Mouse (Mus musculus) left cerebral cortex, adult 2 months (tissue): ENCODE results near the gene Smo. TPM values are rescaled to one million over a fixed set of nuclear protein-coding genes. Genes with fewer than 3 reads are reported as not detected.
A peak's percentile ranks its signal among the peaks of the same experiment; 100 is the strongest.

Source experiments
- DNase-seq, 2 experiments: peaks; one replicate each; pipeline ENCODE4 v3.0.0; 2021 to 2022; ENCODE audit warnings: low spot score in 2 of 2, mixed read lengths in 1 of 2; ENCODE audit errors: extremely low spot score in 1 of 2
- H3K27ac ChIP-seq: fragments of 200-600 bp; 2 replicates; pipeline ENCODE4 v1.8.1; 2022
- H3K4me3 ChIP-seq: fragments of 200-600 bp; 2 replicates; pipeline ENCODE4 v1.8.1; 2022
- CTCF ChIP-seq: fragments of 200-600 bp; IDR thresholded peaks from 2 replicates; pipeline ENCODE4 v1.8.1; 2022; ENCODE audit warnings: antibody characterized with exemption, mild to moderate bottlenecking, moderate library complexity
- intact Hi-C: fragments of 180-260 bp; cut with DNase I; formaldehyde crosslinking; loops from one replicate; pipeline ENCODE4 v1.15.1; 2025
- long read RNA-seq, 2 experiments: library from polyadenylated mRNA; stranded (forward); transcript quantifications; one replicate each; pipeline ENCODE4 v2.0.0; 2021; ENCODE audit warnings: borderline mapping rate in 2 of 2
- total RNA-seq, 2 experiments: library from RNA; stranded (reverse); gene quantifications; 2 replicates each; pipeline ENCODE4 v1.2.3; 2021

Gene Smo
- 1 to 10 TPM; 9.0 to 9.2 TPM for total RNA-seq
- long read RNA-seq, experiment 1, transcript Smo-201 (12 exons, 3,779 nt), result major isoform, 11 of 15 reads
- long read RNA-seq, experiment 1, partial matches to known transcripts, result 2 of 15 reads
- long read RNA-seq, experiment 1, other reads (novel, unspliced or antisense), result 2 of 15 reads
- long read RNA-seq, experiment 2, transcript Smo-201 (12 exons, 3,779 nt), result major isoform, 24 of 33 reads
- long read RNA-seq, experiment 2, partial matches to known transcripts, result 1 of 33 reads
- long read RNA-seq, experiment 2, other reads (novel, unspliced or antisense), result 8 of 33 reads

DNA sequence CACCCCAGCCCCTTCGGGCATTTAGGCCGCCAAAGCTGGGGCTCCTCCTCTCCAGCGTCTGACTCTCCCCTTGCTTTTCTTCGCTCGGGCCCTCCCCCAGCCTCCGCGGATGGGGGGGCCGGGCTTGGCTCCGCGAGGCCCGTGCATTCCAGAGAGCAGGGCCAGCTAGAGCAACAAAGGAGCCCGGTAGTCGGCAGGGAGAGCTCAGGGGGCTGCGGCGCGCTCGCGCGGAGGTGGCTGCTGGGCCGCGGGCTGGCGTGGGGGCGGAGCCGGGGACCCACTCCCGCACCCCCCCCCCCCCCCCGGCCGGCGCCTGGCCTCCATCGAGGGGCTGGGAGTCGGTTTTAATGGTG is at the start of gene Smo:
Gene Smo (plus strand): TSS at position 168 of the 353 bp plus-strand sequence.
- Histone ChIP-seq H3K4me3 (peak within 1 kb of the TSS; percentile 65), H3K27ac (peak within 1 kb of the TSS; percentile 53)
- intact Hi-C loops, result no loop called here
- DNase-seq, result peak; percentile 38 to 52
- TF ChIP-seq CTCF, result no peak

DNA sequence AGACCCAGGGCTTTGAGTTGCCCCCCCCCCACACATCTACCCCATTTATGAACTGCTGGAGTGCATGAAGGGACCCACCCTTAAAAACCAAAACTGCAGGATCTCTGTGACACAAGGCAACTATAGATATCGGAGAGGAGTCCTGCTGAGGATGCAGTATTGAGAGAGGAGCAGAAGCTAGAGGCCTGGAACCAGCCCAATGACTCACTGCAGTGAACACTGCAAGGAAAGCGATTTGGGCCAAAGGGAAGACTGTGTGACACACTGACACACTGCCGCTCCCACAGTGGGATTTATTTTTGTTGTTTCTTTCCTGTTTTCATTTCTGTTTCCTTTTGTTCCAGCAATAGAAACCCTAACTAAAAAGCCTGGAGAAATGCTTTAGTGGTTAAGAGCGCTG is 49.4 kb upstream of the Smo start:
- Histone ChIP-seq H3K4me3 (no peak overlapping the region), H3K27ac (no peak overlapping the region)
- TF ChIP-seq CTCF, result no peak
- intact Hi-C loops, result no loop called here
- DNase-seq, result no peak

DNA sequence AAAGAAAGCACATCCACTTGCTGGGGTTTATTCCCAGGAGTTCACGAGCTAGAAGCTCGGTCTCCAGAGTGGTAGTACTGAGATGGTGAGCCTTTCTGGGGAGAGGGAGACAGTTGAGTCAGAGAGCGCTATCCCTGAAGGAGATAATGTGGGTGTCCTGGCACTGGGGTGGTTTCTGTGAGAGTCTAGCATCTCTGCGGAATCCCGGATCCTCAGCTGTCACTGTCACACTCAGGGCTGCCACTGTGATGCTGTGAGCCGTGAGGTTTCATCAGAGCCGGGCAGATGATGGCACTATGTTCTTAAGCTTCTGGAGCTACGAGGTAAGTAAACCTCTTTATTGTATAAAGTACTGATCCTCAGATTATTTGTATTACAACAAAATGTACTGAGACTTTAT is 45.8 kb upstream of the Smo start:
- Histone ChIP-seq H3K4me3 (no peak overlapping the region), H3K27ac (no peak overlapping the region)
- intact Hi-C loops, result no loop called here
- TF ChIP-seq CTCF, result no peak
- DNase-seq, result no peak

DNA sequence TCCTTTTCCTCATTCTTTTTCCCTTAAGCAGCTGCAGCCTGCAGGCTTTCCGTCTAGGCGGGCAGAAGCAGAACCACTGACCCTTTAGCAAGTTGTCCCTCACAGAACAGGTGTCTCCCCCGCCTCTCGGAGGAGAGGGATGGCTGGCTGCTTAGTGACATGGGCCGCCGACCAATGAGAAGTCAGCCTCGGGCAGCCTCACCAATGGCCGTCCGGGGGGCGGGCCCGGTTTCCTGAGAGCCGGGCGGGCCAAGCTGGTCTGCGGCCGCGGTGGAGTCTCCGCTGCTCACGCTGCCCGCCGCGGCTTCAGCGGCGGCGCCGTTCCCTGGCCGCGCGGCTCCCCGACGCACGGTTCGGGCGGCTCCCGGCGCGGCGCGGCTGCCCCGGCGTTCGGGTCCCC is 41.4 kb upstream of the Smo start, which contains the start of gene Tspan33:
Gene Tspan33 (plus strand): TSS at position 270 of the 400 bp plus-strand sequence.
- TF ChIP-seq CTCF, result no peak
- peak within 1 kb of the TSS; percentile 53 for H3K27ac ChIP-seq
- peak within 1 kb of the TSS; percentile 89 for H3K4me3 ChIP-seq
- intact Hi-C loops, result no loop called here
- DNase-seq, result peak; percentile 91 to 94

DNA sequence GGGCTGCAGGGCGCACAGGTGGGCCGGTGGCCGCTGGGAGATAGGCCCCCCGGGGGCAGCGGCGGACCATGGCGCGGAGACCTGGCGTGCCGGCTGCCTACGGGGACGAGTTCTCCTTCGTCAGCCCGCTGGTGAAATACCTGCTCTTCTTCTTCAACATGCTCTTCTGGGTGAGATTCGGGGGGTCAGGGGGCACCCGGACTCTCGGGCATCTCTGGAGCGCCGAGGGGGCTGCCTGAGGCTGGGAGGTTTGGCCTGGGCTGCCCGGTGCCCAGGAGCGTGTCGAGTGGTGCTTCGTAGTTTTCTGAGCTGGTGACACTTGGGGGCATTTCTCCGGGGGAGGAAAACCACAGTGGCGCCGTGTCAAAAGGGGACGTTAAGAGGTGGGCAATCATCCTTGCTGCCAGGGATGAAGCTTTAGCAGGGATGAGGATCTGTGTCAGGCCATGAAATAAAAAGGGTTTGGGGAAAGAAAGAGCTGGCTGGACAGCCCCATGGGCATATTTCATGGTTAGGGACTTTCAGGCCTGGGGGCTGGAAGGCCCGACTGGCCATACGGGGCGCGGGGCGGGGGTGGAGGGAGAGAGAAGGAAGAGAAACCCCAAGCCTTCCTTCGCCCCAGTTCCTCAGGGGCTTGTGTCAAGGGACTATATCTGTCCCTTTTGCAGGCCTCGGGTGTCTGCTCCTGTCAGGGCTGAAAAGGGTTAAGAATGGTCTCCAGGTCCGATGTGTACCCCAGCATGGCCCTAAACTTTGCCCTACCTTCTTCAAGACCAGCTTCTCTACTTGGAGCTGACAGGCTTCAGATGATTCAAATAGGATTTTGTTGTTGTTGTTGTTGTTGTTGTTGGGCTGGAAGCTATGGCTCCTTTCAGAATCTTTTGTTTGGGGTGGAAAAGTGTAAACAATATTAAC is 40.7 kb upstream of the Smo start:
- no peak for DNase-seq
- intact Hi-C loops, result no loop called here
- peak overlapping the region; percentile 53 for H3K27ac ChIP-seq
- TF ChIP-seq CTCF, result no peak
- H3K4me3 ChIP-seq, result peak overlapping the region; percentile 89

DNA sequence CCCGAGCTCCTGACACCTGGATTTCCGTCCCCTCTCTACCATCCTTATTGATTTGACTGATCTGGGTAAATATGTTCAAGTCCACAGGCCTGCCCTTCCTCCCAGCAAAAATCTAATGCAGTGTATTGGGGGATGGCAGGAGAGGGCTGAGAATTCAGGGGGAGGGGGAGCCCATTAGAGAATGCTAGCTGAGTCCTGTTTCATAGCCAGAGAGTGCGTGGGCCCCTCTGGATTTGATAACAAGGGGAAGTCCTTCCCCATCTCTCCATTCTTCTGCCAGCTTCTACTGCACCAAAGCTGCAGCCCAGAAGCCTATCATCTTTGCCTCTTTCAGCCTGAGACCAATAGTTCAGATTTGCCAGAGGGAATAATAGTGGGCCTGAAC is 40.0 kb upstream of the Smo start:
- TF ChIP-seq CTCF, result no peak
- Histone ChIP-seq H3K27ac (no peak overlapping the region), H3K4me3 (peak overlapping the region; percentile 89; the same call in 1 of the 2 replicates)
- DNase-seq, result no peak
- intact Hi-C loops, result no loop called here

DNA sequence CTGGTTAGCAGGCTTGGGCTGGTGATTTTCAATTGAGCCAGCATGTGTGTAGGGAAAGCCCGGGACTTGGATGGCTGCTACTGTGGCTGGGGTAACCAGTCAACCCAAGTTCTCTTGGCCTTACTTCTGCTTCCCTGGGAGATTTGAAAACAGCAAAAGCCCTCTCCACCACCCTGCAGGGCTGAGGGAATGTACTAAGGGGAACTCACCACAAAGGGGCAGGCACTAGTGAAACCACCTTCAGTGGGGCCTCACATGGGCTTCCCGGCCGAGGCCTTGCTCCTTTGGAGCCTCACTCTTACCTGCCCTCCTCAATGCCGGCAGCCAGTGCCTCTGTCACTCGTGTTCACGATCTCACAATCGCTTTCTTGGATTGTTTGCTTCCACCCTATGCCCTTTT is 39.3 kb upstream of the Smo start:
- Histone ChIP-seq H3K4me3 (no peak overlapping the region), H3K27ac (no peak overlapping the region)
- intact Hi-C loops, result no loop called here
- TF ChIP-seq CTCF, result no peak
- no peak for DNase-seq

DNA sequence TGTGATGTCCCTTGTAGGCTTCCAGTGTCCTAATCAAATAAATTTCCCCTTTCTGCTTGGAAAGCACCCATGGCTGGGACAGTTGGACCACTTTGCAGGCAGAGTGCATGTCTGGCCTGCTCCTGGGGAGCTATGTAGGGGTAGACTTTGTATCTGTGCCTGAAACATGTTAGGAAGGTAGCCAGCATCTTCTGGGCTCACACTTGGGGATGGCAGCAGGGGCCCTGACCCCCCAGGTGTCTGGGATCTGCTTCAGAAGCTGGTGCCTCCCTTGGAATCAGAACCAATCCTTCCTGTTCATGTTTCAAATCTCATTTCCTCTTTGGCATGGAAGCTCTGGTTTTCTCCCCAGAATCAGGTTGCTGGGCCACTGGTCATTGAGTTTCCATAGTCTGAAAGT is 38.2 kb upstream of the Smo start:
- no peak for TF ChIP-seq CTCF
- H3K4me3 ChIP-seq, result no peak overlapping the region
- no peak overlapping the region for H3K27ac ChIP-seq
- DNase-seq, result no peak
- intact Hi-C loops, result no loop called here

DNA sequence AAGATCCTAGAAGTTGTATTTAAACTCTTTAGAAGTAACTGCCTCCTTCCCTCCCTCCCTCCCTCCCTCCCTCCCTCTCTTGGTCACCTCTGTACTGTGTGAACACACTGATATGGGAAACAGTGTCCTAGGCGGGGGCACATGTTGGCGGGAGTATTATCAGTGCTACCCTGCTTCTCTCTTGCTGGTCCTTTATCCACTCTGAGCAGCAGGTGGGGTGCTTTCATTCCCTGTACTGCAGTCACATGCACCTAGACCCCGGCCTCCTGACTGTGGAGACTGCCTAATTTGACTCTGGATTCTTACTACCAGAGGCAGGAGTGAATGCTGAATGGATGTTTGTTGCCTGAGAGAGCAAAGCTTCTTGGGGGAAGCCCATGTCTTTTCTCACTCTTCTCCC is 37.8 kb upstream of the Smo start:
- Histone ChIP-seq H3K4me3 (no peak overlapping the region), H3K27ac (no peak overlapping the region)
- DNase-seq, result no peak
- no peak for TF ChIP-seq CTCF
- intact Hi-C loops, result no loop called here

DNA sequence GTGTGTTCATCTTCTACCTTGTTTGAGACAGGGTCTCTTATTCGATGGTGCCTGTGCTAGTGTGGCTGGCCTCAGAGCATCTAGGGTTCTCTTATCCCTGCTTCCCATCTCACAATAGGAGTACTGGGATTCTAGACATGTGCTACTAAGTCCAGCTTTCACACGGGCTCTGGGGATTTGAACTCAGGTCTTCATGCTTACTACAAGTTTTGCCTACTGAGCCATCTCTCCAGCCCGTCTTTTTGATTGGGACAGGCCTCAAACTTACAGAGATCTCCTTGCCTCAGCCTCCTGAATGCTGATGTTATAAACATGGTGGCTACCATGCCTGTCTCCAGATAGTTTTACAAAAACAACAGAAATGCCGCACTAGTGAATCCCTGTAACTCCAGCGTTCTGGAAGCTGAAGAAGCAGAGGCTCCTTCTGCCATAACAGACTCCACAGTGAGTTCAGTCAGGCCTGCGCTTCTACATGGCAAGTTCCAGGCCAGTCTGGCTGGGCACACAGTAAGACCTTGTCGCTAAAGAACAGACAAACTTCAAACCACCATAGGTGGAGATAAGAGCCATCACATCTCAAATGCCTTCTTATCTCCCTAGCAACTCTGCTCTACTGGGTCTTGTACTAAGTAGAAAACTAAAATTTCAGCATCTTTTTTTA is 36.1 kb upstream of the Smo start:
- H3K27ac ChIP-seq, result no peak overlapping the region
- intact Hi-C loops, result no loop called here
- no peak overlapping the region for H3K4me3 ChIP-seq
- no peak for TF ChIP-seq CTCF
- no peak for DNase-seq

DNA sequence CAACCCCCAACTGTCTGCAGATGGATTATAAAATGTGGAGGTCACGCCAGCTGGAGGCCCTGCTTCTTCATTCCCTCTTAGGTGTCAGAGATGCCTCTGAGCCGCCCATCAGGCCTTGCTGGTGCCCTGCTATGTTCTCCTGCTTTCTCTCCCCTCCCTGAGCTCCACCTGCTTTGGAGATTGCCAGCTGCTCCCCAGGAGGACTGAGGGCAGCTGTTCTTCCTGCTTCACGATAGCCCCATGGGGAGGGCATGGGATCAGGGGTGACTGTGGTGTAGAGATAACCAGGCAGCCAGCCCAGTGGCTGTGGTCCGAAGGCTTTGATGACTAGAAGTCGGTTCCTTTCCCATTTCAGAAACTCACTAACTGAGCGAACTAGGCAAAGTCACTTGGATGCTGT is 34.3 kb upstream of the Smo start:
- intact Hi-C loops, result no loop called here
- no peak for TF ChIP-seq CTCF
- Histone ChIP-seq H3K4me3 (no peak overlapping the region), H3K27ac (no peak overlapping the region)
- DNase-seq, result no peak

DNA sequence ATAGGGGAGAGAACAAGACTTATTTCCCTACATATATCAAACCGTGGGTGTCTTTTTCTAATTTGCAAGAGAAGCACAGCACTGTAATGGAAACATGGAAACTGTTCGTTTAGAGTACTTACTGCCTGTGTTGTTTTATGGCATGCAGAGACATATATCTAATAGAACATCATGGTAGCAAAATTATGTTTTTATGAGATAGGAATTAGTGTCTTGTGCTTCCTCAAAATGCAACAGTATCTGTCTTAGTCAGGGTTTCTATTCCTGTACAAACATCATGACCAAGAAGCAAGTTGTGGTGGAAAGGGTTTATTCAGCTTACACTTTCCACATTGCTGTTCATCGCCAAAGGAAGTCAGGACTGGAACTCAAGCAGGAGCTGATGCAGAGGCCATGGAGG is 33.2 kb upstream of the Smo start:
- Histone ChIP-seq H3K4me3 (no peak overlapping the region), H3K27ac (no peak overlapping the region)
- DNase-seq, result no peak
- intact Hi-C loops, result no loop called here
- no peak for TF ChIP-seq CTCF
